Mouse (Mus musculus) left cerebral cortex, adult 9 months (tissue): Measurements from ENCODE around the gene Gpx3.
"Not testable (repeated sequence)": the region's sequence is repeated elsewhere in the genome, so short reads cannot be mapped to it uniquely, and the experiment has no call there.

Experiments used
- DNase-seq, 2 experiments: peaks; one replicate each; pipeline ENCODE4 v3.0.0; 2022; ENCODE audit warnings: low spot score in 2 of 2

Gpx3 gene

GRCm38 (mm10) chr11:54881051-54881474 is 21.2 kb upstream of the Gpx3 start:
- no peak for DNase-seq

- no peak for DNase-seq
Observed at GRCm38 (mm10) chr11:54882671-54883070, 19.6 kb upstream of the Gpx3 start.

- no peak for DNase-seq
Observed at GRCm38 (mm10) chr11:54884197-54884828, 17.9 kb upstream of the Gpx3 start.

GRCm38 (mm10) chr11:54884937-54885336 is 17.3 kb upstream of the Gpx3 start:
- DNase-seq: no peak

- DNase-seq: no peak
Observed at GRCm38 (mm10) chr11:54885406-54885805, 16.8 kb upstream of the Gpx3 start.

GRCm38 (mm10) chr11:54887927-54888326 is 14.3 kb upstream of the Gpx3 start:
- DNase-seq: no peak

- DNase-seq: no peak
Observed at GRCm38 (mm10) chr11:54891341-54891740, 10.9 kb upstream of the Gpx3 start.

- DNase-seq: no peak
Observed at GRCm38 (mm10) chr11:54892091-54892490, 10.2 kb upstream of the Gpx3 start.

GRCm38 (mm10) chr11:54894589-54894988 is 7.7 kb upstream of the Gpx3 start:
- DNase-seq: no peak

- not testable (repeated sequence) for DNase-seq
Observed at GRCm38 (mm10) chr11:54896646-54897045, 5.6 kb upstream of the Gpx3 start.

GRCm38 (mm10) chr11:54897470-54897869 is 4.8 kb upstream of the Gpx3 start:
- no peak for DNase-seq

- DNase-seq: no peak
Observed at GRCm38 (mm10) chr11:54899657-54900056, 2.6 kb upstream of the Gpx3 start.

GRCm38 (mm10) chr11:54903339-54903738 is 1.1 kb downstream of the Gpx3 start:
- no peak for DNase-seq

GRCm38 (mm10) chr11:54903940-54904706 is 1.9 kb downstream of the Gpx3 start:
- DNase-seq: no peak

- DNase-seq: no peak
Observed at GRCm38 (mm10) chr11:54905086-54905485, 2.8 kb downstream of the Gpx3 start.

- no peak for DNase-seq
Observed at GRCm38 (mm10) chr11:54905931-54906330, 3.7 kb downstream of the Gpx3 start.

- DNase-seq: no peak
Observed at GRCm38 (mm10) chr11:54906466-54906865, 4.2 kb downstream of the Gpx3 start.

GRCm38 (mm10) chr11:54907259-54907658 is 5.0 kb downstream of the Gpx3 start:
- DNase-seq: no peak

GRCm38 (mm10) chr11:54909273-54909672 is 7.0 kb downstream of the Gpx3 start:
- no peak for DNase-seq

GRCm38 (mm10) chr11:54910081-54910665 is 7.9 kb downstream of the Gpx3 start:
- no peak for DNase-seq

GRCm38 (mm10) chr11:54911201-54911600 is 8.9 kb downstream of the Gpx3 start:
- DNase-seq: no peak

- DNase-seq: no peak
Observed at GRCm38 (mm10) chr11:54911671-54912502, 9.6 kb downstream of the Gpx3 start.
